Mouse (Mus musculus) lung, embryonic 16.5 days (tissue): ENCODE data around the gene Col19a1. TPM values are rescaled to one million over a fixed set of nuclear protein-coding genes. Genes with fewer than 3 reads are reported as not detected.

ENCODE experiments used
- ATAC-seq: fragments of 200-750 bp; cut with Nextera tagmentation; 2 replicates; pipeline ENCODE4 v1.8.0; 2017; ENCODE audit warnings: low read depth, mild to moderate bottlenecking, moderate library complexity
- H3K27ac ChIP-seq: fragments of 300-500 bp; sonication (generic); 2 replicates; pipeline ENCODE4 v1.5.1; 2014; ENCODE audit warnings: mild to moderate bottlenecking, control low read depth, low read length
- H3K27me3 ChIP-seq: fragments of 300-500 bp; sonication (generic); 2 replicates; pipeline ENCODE4 v1.6.1; 2014; ENCODE audit warnings: low read depth, low read length, mixed read lengths; ENCODE audit not compliant: control insufficient read depth, insufficient read depth
- H3K36me3 ChIP-seq: fragments of 300-500 bp; sonication (generic); 2 replicates; pipeline ENCODE4 v1.6.1; 2014; ENCODE audit warnings: low read length; ENCODE audit not compliant: control insufficient read depth, insufficient read depth
- H3K4me1 ChIP-seq: fragments of 300-500 bp; sonication (generic); replicated peaks from 2 replicates; pipeline ENCODE4 v1.6.1; 2014; ENCODE audit warnings: low read length, mixed read lengths; ENCODE audit not compliant: control insufficient read depth, insufficient read depth
- H3K4me2 ChIP-seq: fragments of 300-500 bp; sonication (generic); 2 replicates; pipeline ENCODE4 v1.6.1; 2014; ENCODE audit warnings: low read depth, low read length, control low read depth
- H3K4me3 ChIP-seq: fragments of 300-500 bp; sonication (generic); 2 replicates; pipeline ENCODE4 v1.5.1; 2014; ENCODE audit warnings: mild to moderate bottlenecking, low read length, control low read depth
- H3K9ac ChIP-seq: fragments of 300-500 bp; sonication (generic); 2 replicates; pipeline ENCODE4 v1.6.1; 2014; ENCODE audit warnings: low read length, control low read depth
- H3K9me3 ChIP-seq: fragments of 300-500 bp; sonication (generic); 2 replicates; pipeline ENCODE4 v1.6.1; 2016; ENCODE audit warnings: low read length; ENCODE audit not compliant: control insufficient read depth
- WGBS: fragments of 180-500 bp; shearing (Covaris S2); extraction: QIAGEN DNeasy Blood & Tissue Kit; methylation state at CpG from one replicate; pipeline ENCODE4 v1.1.7; 2014; 5-methylcytosine and 5-hydroxymethylcytosine counted together
- polyA plus RNA-seq: library from polyadenylated mRNA; unstranded; fragments of >200 nt; fragmentation: Nextera tagmentation; extraction: Ambion mirVana; gene quantifications from 2 replicates; pipeline ENCODE4 v1.2.1, GENCODE M21; 2015

The Col19a1 gene
- polyA plus RNA-seq, 1 experiment from 2014 or later: 0.14 TPM

GRCm38 (mm10) chr1:24349462-24350217 is 237.6 kb downstream of the Col19a1 start:
- no peaks in the 10 kb centered on the region for H3K36me3 ChIP-seq
- no peak for ATAC-seq
- no peak overlapping the region for H3K9ac ChIP-seq
- no peak overlapping the region for H3K4me2 ChIP-seq
- H3K27me3 ChIP-seq: no peaks in the 10 kb centered on the region
- WGBS: 59% methylated on average over 13 of the region's 13 CpGs
- H3K9me3 ChIP-seq: no peaks in the 10 kb centered on the region
- H3K4me1 ChIP-seq: no peaks in the 10 kb centered on the region
- no peak overlapping the region for H3K4me3 ChIP-seq
- H3K27ac ChIP-seq: no peak overlapping the region

DNA sequence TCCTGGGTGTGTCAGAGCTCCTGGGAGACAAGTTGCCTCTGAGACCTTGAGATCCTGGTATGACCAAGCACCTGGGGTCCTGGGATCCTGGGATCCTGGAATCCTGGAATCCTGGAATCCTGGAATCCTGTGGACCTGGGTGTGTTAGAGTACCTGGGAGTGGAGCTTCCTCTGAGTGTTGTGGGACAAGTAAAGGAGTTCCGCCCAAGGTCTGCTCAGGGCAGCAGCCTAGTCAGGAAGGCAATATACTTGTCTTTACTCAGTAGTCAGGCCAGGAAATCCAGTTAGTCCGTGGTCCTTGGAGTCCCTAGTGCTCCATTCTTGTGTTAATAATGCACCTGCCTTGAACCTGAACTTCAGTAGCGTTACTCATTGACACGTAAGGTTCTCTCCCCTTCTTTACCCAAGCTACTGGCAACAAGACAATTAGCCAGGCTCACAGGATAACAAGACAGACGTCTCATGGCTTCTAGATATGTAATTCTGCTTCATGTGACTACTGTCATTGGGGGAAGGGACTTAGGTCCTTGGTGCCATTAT is 239.6 kb downstream of the Col19a1 start:
- H3K27ac ChIP-seq: no peak overlapping the region
- no peaks in the 10 kb centered on the region for H3K36me3 ChIP-seq
- no peak overlapping the region for H3K4me2 ChIP-seq
- H3K27me3 ChIP-seq: no peaks in the 10 kb centered on the region
- WGBS: 75% methylated on average over 5 of the region's 5 CpGs
- no peak for ATAC-seq
- H3K4me1 ChIP-seq: no peaks in the 10 kb centered on the region
- H3K4me3 ChIP-seq: no peak overlapping the region
- H3K9me3 ChIP-seq: no peaks in the 10 kb centered on the region
- H3K9ac ChIP-seq: no peak overlapping the region

DNA sequence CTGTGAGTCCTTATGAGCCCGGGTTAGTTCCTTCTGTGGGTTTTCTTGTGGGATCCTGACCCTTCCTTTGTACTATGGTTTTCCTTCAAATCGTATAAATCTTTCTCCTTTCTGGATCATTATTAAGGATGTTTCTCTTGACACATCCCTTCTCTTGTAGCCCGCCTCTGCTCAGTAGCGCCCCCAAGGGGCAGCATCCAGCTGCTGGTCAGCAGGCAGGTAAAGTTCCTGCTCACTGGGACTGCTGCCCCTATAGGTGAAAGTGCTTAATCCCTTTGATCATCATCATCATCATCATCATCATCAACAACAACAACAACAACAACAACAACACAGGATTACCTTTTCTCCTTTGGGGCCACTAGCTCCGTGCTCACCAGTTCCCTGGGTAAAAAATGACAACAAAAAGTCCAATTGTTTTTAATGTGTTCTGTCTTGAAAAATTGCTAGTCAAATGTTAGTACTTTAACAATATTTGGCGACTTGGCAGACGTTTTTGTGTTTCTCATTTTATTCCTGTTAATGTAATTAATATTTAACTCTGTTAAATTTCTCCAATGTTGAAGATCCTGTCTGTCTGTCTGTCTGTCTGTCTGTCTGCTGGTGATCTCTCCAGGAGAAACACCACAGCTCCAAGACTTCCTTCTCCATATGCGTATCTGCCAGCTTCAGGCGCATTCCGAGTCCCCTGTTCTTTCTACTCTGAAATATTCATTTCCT is 249.6 kb downstream of the Col19a1 start:
- no peak for ATAC-seq
- Histone ChIP-seq H3K4me3 (no peak overlapping the region), H3K36me3 (no peaks in the 10 kb centered on the region), H3K9ac (no peak overlapping the region), H3K9me3 (no peaks in the 10 kb centered on the region), H3K27me3 (no peaks in the 10 kb centered on the region), H3K27ac (no peak overlapping the region), H3K4me1 (no peaks in the 10 kb centered on the region), H3K4me2 (no peak overlapping the region)
- WGBS: 79% methylated on average over 10 of the region's 10 CpGs

DNA sequence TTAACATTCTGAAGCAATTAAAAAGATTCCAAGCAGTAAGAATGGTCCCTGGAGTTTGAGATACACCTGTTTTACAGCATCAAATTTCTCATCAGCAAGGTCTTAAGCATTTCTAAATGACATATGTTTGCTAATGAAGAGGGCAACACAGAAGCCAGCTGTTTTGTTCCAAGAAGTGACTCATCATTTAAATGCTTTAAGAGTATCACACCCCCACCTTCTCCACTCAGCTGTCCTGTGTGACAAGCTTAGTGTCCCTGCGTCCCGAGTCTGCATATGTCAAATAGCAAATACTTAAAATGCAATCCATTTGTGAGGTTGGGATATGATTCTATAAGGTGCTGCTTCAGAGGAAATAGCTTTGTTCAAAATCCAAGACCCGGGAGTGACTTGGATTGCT is 251.2 kb downstream of the Col19a1 start:
- ATAC-seq: no peak
- no peaks in the 10 kb centered on the region for H3K27me3 ChIP-seq
- H3K27ac ChIP-seq: no peak overlapping the region
- no peaks in the 10 kb centered on the region for H3K9me3 ChIP-seq
- no peaks in the 10 kb centered on the region for H3K36me3 ChIP-seq
- H3K4me1 ChIP-seq: no peaks in the 10 kb centered on the region
- H3K4me3 ChIP-seq: no peak overlapping the region
- 70% methylated on average over 3 of the region's 3 CpGs for WGBS
- no peak overlapping the region for H3K9ac ChIP-seq
- H3K4me2 ChIP-seq: no peak overlapping the region

- WGBS: 72% methylated on average over 6 of the region's 6 CpGs
- H3K4me1 ChIP-seq: no peaks in the 10 kb centered on the region
- H3K27ac ChIP-seq: no peak overlapping the region
- H3K4me3 ChIP-seq: no peak overlapping the region
- no peak for ATAC-seq
- no peaks in the 10 kb centered on the region for H3K36me3 ChIP-seq
- H3K9ac ChIP-seq: no peak overlapping the region
- no peak overlapping the region for H3K4me2 ChIP-seq
- H3K27me3 ChIP-seq: no peaks in the 10 kb centered on the region
- H3K9me3 ChIP-seq: no peaks in the 10 kb centered on the region
Measured at GRCm38 (mm10) chr1:24316961-24317589, 270.2 kb downstream of the Col19a1 start.

DNA sequence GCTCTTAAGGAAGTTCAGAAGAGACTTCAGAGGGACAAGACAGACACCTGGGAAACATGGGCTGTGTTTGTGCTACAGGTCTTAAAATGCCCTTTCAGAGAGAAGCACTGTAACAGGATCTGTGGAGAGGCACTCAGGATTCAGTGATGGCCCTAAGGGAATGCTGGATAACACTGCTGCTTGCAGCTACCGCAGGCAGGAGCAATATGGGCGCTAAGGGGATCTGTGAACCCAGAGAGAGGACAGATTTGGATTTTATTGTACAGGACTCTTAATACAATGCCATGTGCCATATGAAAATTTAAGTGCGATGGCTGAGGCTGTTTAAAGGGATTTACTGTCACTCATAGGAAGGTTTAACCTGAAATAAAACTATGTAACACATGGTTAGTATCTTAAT is 270.8 kb downstream of the Col19a1 start:
- 82% methylated on average over 3 of the region's 3 CpGs for WGBS
- H3K36me3 ChIP-seq: no peaks in the 10 kb centered on the region
- no peak for ATAC-seq
- no peaks in the 10 kb centered on the region for H3K27me3 ChIP-seq
- no peak overlapping the region for H3K4me3 ChIP-seq
- H3K9ac ChIP-seq: no peak overlapping the region
- no peaks in the 10 kb centered on the region for H3K4me1 ChIP-seq
- H3K27ac ChIP-seq: no peak overlapping the region
- no peaks in the 10 kb centered on the region for H3K9me3 ChIP-seq
- no peak overlapping the region for H3K4me2 ChIP-seq

GRCm38 (mm10) chr1:24310847-24311246 is 276.4 kb downstream of the Col19a1 start:
- 59% methylated on average over 4 of the region's 4 CpGs for WGBS
- no peak overlapping the region for H3K27ac ChIP-seq
- no peak for ATAC-seq

DNA sequence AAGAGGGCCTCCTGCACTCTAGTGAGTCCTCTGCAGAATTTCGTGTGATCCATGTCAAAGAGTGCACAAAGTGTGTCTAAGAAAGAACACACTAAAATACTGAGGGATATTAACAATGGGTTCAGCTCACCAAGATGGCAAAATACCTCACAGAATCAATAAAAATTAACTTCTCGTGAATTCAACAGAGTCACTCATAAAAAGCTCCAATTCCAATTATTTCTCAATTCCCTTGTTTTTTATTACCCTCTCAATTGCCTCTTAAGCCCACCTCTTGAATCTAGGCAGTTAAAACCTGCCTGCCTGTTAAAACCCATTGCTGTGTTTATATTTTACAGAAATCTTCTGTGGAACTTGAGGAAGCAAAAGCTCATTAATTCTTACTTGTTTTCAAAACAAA is 277.1 kb downstream of the Col19a1 start:
- Histone ChIP-seq H3K4me1 (no peaks in the 10 kb centered on the region), H3K4me3 (no peak overlapping the region), H3K9me3 (no peaks in the 10 kb centered on the region), H3K27me3 (no peaks in the 10 kb centered on the region), H3K9ac (no peak overlapping the region), H3K27ac (no peak overlapping the region), H3K36me3 (no peaks in the 10 kb centered on the region), H3K4me2 (no peak overlapping the region)
- ATAC-seq: no peak
- WGBS: 57% methylated on average over 2 of the region's 2 CpGs

More at GRCm38 (mm10) chr1:24310847-24311246, 276.4 kb downstream of the Col19a1 start:
- H3K27me3 ChIP-seq: no peaks in the 10 kb centered on the region
- H3K4me2 ChIP-seq: no peak overlapping the region
- H3K36me3 ChIP-seq: no peaks in the 10 kb centered on the region
- H3K4me1 ChIP-seq: no peaks in the 10 kb centered on the region
- no peaks in the 10 kb centered on the region for H3K9me3 ChIP-seq
- H3K4me3 ChIP-seq: no peak overlapping the region
- no peak overlapping the region for H3K9ac ChIP-seq

- Histone ChIP-seq H3K9me3 (no peaks in the 10 kb centered on the region), H3K4me2 (no peak overlapping the region), H3K36me3 (no peaks in the 10 kb centered on the region), H3K9ac (no peak overlapping the region), H3K4me3 (no peak overlapping the region), H3K4me1 (no peaks in the 10 kb centered on the region), H3K27me3 (no peaks in the 10 kb centered on the region), H3K27ac (no peak overlapping the region)
- ATAC-seq: no peak
- WGBS: 58% methylated on average over 7 of the region's 7 CpGs
Measured at GRCm38 (mm10) chr1:24303077-24303476, 284.2 kb downstream of the Col19a1 start.
